Mouse (Mus musculus): ENCODE results near the gene Nbea.

The Nbea gene

DNA sequence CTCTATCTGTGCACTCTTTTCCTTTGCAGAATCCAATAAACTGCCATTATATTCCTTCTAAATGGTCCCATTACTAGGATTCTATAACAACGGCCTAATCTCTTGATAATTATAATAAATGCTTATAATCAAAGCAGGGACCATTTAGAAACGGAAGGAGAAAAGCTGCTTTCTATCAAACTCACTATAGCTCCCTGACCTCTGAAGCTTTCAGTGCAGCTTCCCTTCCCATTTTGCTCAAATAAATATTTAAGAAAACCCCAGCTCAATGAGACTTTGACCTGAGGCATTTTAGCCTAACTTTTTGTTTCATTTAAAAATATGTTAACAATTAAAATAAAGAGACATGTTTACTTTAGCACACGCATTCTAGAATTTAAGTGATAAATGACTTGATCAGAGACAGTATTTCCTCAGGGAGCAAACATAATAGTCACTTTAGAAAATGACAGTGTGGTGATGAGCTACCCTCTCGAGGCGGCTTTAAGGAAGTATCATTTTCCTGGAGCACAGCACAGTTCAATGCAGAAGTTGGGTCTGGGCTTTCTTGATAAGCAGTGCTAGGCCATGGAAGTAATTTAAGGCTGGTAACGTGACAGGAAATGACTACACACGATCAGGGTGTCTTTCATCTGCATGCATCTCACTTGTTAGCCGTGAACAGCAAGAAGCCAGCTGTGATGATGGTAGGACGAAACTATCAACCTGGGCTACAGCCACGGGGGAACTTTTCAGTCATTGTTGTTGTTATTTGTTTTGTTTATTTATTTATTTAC is 354.8 kb downstream of the Nbea start:
- DNase-seq (ENCODE audit: low read depth, low spot score) = no peak

DNA sequence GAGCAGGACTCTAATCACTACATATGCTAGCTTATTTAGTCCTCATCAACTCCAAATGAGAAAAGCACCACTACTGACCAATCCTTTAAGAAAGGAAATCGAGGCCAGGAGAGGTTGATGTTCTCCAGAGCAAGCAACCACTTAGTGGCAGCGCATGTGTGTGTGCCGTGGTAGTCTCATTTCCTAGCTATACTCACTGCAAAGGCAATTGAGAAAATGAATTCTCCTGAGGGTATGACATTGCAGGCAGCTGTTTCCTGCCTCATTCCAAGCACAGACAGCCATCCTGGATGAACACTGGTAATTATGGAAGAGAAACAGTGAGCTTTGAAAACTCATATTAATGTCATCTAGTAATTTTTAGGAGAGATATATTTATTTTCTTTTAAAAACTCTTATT is 358.6 kb downstream of the Nbea start:
- DNase-seq (ENCODE audit: low read depth, low spot score) = no peak

DNA sequence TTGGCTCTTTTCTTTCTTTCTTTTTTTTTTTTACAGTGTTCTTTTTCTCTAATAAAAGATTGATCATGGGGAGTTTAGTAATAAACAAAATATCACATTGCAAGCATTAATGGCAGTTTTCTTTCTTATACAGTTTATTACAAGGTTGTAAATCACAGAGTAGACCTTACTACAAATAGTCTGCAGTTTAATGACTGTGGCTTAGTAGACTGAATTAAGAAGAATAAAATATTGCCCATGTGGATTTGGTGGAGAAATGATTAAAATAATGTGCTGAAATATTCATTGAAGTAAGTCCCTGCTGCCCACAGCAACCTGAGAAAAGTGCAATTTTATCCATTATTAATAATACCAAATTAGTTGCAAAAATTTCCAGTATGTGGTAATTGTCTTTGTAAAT is 363.9 kb downstream of the Nbea start:
- DNase-seq (ENCODE audit: low read depth, low spot score) = no peak

- no peak for DNase-seq (ENCODE audit: low read depth, low spot score)
Measured at GRCm38 (mm10) chr3:55818082-55818481, 365.4 kb downstream of the Nbea start.

DNA sequence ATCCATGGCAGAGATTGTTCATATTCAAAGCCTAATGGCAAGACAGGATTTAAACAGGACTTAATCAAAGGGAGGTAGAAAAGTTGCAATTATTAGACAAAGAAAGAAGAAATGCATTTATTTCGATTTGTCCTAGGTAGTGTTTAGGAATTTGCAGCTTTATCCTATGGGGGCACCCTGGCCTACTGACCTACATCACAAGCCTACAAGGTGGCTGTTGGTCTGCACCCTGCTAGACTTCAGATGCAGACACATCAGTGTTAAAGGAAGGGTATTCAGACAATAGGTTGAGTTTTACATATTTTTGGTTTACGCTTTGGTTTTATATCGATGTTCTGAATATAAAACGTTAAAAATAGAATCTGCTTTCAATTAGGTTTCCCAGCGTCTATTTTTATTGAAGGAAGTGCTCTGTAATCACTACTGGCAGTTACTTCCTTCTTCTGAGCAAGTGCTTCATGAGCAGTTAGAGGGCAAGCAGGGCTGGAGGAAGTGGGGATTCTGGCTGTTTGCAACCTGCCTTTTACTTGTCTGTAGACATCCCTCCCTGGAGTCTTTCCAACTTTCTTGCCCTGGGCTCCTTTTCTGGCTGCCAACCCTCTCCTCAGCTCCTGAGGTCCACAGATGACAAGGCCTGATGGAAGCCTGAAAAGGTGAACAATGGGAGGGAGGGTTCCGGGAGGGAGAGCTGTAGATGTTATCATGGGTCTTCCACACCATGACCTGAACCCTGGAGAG is 366.7 kb downstream of the Nbea start:
- DNase-seq (ENCODE audit: low read depth, low spot score) = no peak

- DNase-seq (ENCODE audit: low read depth, low spot score) = no peak
Measured at GRCm38 (mm10) chr3:55816096-55816495, 367.4 kb downstream of the Nbea start.

DNA sequence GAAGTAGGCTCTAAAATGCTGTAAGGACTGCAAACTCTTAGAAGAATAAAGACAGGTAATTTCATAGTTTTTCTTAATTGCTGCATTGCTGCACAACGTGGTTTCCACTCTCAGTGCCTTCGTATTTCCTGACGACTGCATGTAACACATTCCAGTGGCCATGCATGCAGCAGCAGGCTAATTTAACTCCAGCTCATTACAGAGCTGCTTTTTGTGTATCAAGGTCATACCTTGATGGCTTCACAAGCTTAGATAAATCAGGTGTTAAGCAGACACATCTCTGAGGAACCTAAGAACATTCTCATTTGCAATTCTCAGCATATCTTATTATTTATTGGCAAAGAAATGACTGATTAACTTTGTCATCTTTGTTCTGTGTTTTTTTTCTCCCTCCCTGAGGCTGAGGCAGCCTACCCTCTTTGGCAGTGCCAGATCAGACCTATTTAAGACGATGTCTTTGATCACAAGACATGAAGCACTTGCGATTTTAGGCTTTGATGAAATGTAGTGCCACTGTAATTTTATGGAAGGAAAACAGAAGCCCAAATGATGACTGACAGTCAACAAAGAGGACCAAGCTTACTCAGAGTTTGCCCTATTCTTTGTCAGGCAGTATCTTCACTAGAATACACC is 368.4 kb downstream of the Nbea start:
- DNase-seq (ENCODE audit: low read depth, low spot score) = no peak

- no peak for DNase-seq (ENCODE audit: low read depth, low spot score)
Measured at GRCm38 (mm10) chr3:55794768-55795167, 388.7 kb downstream of the Nbea start.

GRCm38 (mm10) chr3:55793842-55794575 is 389.5 kb downstream of the Nbea start:
- DNase-seq (ENCODE audit: low read depth, low spot score) = no peak

GRCm38 (mm10) chr3:55792251-55792650 is 391.2 kb downstream of the Nbea start:
- DNase-seq (ENCODE audit: low read depth, low spot score) = no peak

GRCm38 (mm10) chr3:55790609-55791008 is 392.9 kb downstream of the Nbea start:
- no peak for DNase-seq (ENCODE audit: low read depth, low spot score)

- no peak for DNase-seq (ENCODE audit: low read depth, low spot score)
Measured at GRCm38 (mm10) chr3:55789856-55790255, 393.6 kb downstream of the Nbea start.

GRCm38 (mm10) chr3:55788621-55789201 is 394.8 kb downstream of the Nbea start:
- DNase-seq (ENCODE audit: low read depth, low spot score) = no peak

- no peak for DNase-seq (ENCODE audit: low read depth, low spot score)
Measured at GRCm38 (mm10) chr3:55788214-55788586, 395.3 kb downstream of the Nbea start.

DNA sequence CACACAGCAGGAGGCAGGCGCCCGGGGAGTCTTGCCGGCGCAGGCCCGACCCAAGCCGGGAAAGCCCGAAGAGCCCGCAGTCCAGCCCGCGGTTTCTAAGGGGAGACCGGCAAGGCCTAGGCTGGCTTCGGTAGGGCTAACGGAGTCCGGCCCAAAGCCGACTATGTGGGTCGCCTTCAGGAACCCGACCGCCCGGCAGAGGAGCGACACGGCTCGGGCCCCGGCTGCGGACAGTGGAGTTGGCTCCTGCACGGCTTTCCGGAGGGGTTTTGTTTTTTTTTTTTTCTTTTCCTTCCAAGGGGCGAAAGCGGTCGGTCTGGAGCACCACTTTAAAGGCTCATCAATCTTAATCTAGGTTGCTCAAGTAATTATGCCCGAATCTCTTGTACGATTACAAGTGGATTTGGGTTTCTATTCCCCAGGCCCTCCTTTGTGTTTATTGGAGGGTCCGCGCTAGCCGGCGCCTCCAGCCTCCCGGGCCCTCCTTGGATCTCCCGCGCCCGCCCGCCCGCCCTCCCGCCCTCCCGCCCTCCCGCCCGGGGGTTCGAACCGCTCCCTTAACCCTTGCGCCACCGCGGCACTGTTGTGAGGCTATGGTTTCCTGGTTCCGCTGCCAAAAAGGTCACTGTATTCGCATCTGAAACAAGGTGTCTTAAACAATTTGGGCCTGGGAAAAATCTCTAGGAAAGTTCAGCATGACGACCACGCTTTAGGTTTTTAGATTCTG is 395.9 kb downstream of the Nbea start:
- DNase-seq (ENCODE audit: low read depth, low spot score) = no peak

DNA sequence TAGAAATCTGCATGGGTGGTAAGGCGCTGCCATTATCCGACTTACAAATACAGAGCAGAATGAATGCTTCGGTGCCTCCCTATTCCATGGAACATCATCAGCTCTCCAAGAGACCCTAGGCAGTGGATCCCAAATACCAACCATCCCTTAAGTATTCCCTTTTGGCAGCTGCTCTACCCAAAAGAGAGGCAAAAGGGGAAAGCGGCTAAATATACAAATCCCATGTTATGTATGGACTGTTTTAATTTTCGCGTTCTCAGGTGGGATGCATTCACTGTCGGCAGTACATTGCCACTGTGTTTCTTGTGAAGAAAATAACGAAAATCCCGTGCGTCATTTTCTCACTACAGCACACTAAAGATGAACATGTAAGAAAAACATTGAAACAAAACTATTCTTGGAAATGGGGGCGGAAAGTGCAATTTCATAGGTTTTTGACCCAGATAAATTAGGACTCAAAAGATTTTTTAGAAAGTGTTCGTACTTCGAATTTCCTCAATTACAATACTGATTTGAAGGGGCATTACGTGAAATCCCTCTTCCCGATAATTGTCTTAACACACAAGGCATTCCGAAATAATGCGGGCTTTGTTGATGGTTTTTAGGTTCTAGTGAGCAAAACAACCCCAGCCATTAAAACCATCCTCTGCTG is 396.5 kb downstream of the Nbea start:
- DNase-seq (ENCODE audit: low read depth, low spot score) = no peak

- no peak for DNase-seq (ENCODE audit: low read depth, low spot score)
Measured at GRCm38 (mm10) chr3:55785981-55786725, 397.3 kb downstream of the Nbea start.

DNA sequence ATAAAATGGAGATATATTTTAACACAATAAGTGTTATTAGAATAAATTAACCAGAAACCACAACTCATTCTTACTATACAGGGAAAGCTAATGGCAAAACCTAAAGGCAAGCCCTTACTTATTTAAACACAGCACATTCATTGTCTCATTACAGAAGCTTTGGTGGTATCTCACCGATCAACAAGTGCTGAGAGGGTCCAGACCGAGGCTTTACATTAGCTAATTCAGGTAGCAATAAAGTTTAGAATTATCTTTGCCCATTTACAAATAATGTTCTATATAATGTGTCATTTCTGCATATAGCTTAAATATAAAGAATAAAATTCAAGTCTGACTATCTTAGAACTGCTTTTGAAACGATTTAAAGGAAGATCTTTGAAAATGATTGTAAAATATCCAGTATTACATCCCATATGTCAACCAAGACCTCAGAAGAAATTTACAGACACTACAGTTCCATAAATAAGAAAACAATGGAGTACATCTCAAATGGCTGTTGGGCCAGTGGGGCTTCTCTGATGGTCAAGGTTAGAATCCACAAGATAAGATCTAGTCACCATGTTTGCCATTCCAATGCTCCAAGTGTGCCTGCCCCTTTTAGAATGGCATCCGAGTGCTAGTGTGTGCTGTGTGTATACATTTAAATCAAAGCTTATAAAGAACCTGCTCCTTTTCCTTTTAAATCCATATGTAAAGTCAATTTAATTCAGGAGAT is 398.1 kb downstream of the Nbea start:
- DNase-seq (ENCODE audit: low read depth, low spot score) = no peak

- DNase-seq (ENCODE audit: low read depth, low spot score) = no peak
Measured at GRCm38 (mm10) chr3:55784101-55784500, 399.4 kb downstream of the Nbea start.
